35 mouse cellular contexts compared by ENCODE assay signal in genomic region chr9:105907411-105907810, GRCm38 (mm10). TPM values are rescaled to one million over a fixed set of nuclear protein-coding genes. Genes with fewer than 3 reads are reported as not detected.
"Had no signal": no experiment of that assay in that cellular context is flagged by ENCODE, and none has a peak within 500 bp of the region (broad histone marks: within the 10 kb centered on the region; RNA-seq: fewer than 3 reads in every experiment).

No protein-coding gene starts in this region.

- DNase-seq: heart, postnatal 10 days; heart, postnatal 14 days; heart, postnatal 36 days; heart, postnatal 4 days; kidney, adult 18-20 months; kidney, adult 2 months; kidney, adult 8-10 months; kidney, adult 9 months; kidney, postnatal 10 days; kidney, postnatal 14 days; kidney, postnatal 25 days; kidney, postnatal 36 days; kidney, postnatal 4 days; layer of hippocampus, adult 9-11 months; layer of hippocampus, postnatal 36 days had no signal

- H3K27me3 ChIP-seq: heart, embryonic 12.5 days; heart, embryonic 13.5 days; heart, embryonic 15.5 days; hindbrain, embryonic 12.5 days; hindbrain, embryonic 13.5 days; hindbrain, embryonic 15.5 days; intestine, embryonic 15.5 days; kidney, embryonic 15.5 days had no signal

- H3K4me3 ChIP-seq: heart, embryonic 12.5 days; heart, embryonic 13.5 days; heart, embryonic 15.5 days; hindbrain, embryonic 10.5 days; hindbrain, embryonic 12.5 days; hindbrain, embryonic 13.5 days; hindbrain, embryonic 15.5 days; intestine, embryonic 15.5 days; kidney, embryonic 15.5 days; layer of hippocampus, adult 2 months; left cerebral cortex, adult 2 months had no signal

- H3K36me3 ChIP-seq: heart, embryonic 12.5 days; heart, embryonic 13.5 days; heart, embryonic 15.5 days; hindbrain, embryonic 10.5 days; hindbrain, embryonic 12.5 days; hindbrain, embryonic 13.5 days; hindbrain, embryonic 15.5 days; intestine, embryonic 15.5 days; kidney, embryonic 15.5 days had no signal

- H3K4me1 ChIP-seq: heart, embryonic 12.5 days; heart, embryonic 13.5 days; heart, embryonic 15.5 days; hindbrain, embryonic 10.5 days; hindbrain, embryonic 12.5 days; hindbrain, embryonic 13.5 days; hindbrain, embryonic 15.5 days; intestine, embryonic 15.5 days; kidney, embryonic 15.5 days had no signal

- H3K9me3 ChIP-seq: heart, embryonic 12.5 days; heart, embryonic 13.5 days; heart, embryonic 15.5 days; hindbrain, embryonic 15.5 days; intestine, embryonic 15.5 days; kidney, embryonic 15.5 days had no signal

- H3K27ac ChIP-seq: heart, embryonic 13.5 days; heart, embryonic 15.5 days; hindbrain, embryonic 10.5 days; hindbrain, embryonic 12.5 days; hindbrain, embryonic 13.5 days; hindbrain, embryonic 14.5 days; hindbrain, embryonic 15.5 days; hindbrain, postnatal 0 days; intestine, embryonic 15.5 days; kidney, embryonic 15.5 days; kidney, postnatal 0 days; layer of hippocampus, adult 2 months; left cerebral cortex, adult 2 months had no signal

- H3K9ac ChIP-seq: heart, embryonic 12.5 days; heart, embryonic 13.5 days; heart, embryonic 15.5 days; hindbrain, embryonic 12.5 days; hindbrain, embryonic 13.5 days; hindbrain, embryonic 14.5 days; hindbrain, embryonic 15.5 days; intestine, embryonic 15.5 days; kidney, embryonic 15.5 days had no signal

- H3K4me2 ChIP-seq: heart, embryonic 11.5 days; heart, embryonic 12.5 days; heart, embryonic 13.5 days; heart, embryonic 15.5 days; hindbrain, embryonic 12.5 days; hindbrain, embryonic 13.5 days; hindbrain, embryonic 14.5 days; hindbrain, embryonic 15.5 days; intestine, embryonic 15.5 days; kidney, embryonic 15.5 days had no signal

- ATAC-seq: hindbrain, embryonic 16.5 days; hindbrain, postnatal 0 days; inflammation-experienced regulatory T-cells, adult 6 months; intestine, embryonic 15.5 days; intestine, embryonic 16.5 days; intestine, postnatal 0 days had no signal

RNA-seq across cellular contexts. Expression of gene Col6a5, which starts 53.0 kb away (rescaled TPM):
- polyA plus RNA-seq: heart, embryonic 11.5 days; hindbrain, embryonic 11.5 days; hindbrain, embryonic 13.5 days; hindbrain, embryonic 14.5 days; inflammation-experienced regulatory T-cells, adult 6 months had no signal
